Mouse (Mus musculus) spleen, adult 2 months (tissue): ENCODE measurements around the gene Gm48551.

ENCODE experiments used
- CTCF ChIP-seq: fragments of 200-500 bp; IDR thresholded peaks from 2 replicates; pipeline ENCODE4 v1.5.1; 2011; ENCODE audit warnings: mild to moderate bottlenecking, inconsistent platforms; ENCODE audit not compliant: insufficient read depth, insufficient read length, insufficient replicate concordance; ENCODE audit errors: extremely low read depth
- POLR2A ChIP-seq: fragments of 200-500 bp; IDR thresholded peaks from 2 replicates; pipeline ENCODE4 v1.6.1; 2011; ENCODE audit warnings: low read depth, low read length, inconsistent platforms

DNA sequence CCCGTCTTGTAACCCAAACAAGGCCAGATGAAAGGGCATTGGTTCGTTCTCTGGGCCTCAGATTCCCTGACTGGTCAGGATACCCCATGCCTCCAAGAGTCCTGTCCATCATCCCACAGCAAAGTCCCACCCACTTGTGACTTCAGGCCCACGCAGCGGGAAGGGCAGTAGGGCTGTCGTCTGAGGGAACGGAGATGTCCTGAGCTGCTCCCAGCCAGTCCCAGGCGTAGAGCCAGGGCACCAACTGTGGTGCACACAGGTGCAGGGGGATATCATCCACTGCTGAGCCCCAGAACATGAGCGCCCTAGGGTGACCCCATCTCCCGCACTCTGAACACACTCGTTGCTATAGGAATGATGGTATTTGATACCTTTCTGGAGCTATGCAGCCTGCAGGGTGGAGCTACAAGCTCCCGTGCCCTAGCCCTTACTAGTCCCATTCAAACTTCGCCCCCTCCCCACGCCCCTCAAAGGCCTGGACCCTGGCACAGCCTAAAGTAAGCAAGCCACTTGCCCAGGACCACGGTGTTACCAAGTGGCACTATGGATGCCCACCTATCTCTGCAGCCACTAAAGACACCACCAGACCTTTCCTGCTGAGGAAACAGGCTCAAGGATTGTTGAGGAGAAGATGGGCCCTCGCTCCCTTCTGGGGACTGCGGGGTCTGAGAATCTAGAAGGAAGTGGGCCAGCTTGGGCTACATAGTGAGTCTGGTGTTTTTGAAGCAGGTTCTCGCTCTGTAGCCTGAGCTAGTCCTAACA lies 31.5 kb downstream of the Gm48551 start:
- TF ChIP-seq CTCF: no peak
- TF ChIP-seq POLR2A: no peak
